Mouse (Mus musculus): ENCODE data around the gene Ppp5c. TPM values are rescaled to one million over a fixed set of nuclear protein-coding genes. Genes with fewer than 3 reads are reported as not detected.
A peak's percentile ranks its signal among the peaks of the same experiment; 100 is the strongest.

The Ppp5c gene
- total and polyA plus RNA-seq, 2 experiments from 2014 or later: 68.9 to 140 TPM

DNA sequence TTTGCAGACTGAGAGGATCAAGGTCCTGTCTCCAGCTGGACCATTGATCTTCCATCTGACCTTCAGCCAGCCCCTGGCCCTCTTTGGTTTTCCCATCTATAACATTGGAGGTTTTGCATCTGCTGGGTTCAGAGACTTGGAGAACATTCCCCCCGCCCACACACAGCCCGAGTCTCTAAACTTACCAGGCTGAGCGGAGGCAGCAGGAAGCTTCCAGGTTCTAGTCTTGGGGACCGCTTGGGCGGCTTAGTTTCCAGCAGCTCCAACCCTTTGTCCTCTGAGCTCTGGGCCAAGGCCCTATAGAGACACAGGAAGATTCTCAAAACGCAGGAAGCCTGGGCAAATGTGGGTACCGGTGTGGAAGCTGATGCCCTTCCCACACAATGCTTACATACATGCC is 11.6 kb upstream of the Ppp5c start:
- 95% methylated on average over 7 of the region's 7 CpGs for WGBS
- no peak overlapping the region for H3K9ac ChIP-seq (replicated peaks; ENCODE audit: low read length)
- TF ChIP-seq CTCF (IDR thresholded peaks at IDR 0.05; ENCODE audit: low read depth): no peak
- H3K27me3 ChIP-seq (ENCODE audit: insufficient read depth, low read length): no peaks in the 10 kb centered on the region
- peaks cover 11% of the 10 kb centered on the region for H3K36me3 ChIP-seq (ENCODE audit: insufficient read depth, low read length)
- no peak overlapping the region for H3K4me3 ChIP-seq (ENCODE audit: low read length)
- DNase-seq (ENCODE audit: low spot score) (no peak), ATAC-seq (no peak)
- H3K27ac ChIP-seq: no peak overlapping the region
- H3K9me3 ChIP-seq (ENCODE audit: low read length): no peaks in the 10 kb centered on the region
- no peaks in the 10 kb centered on the region for H3K4me1 ChIP-seq (ENCODE audit: insufficient read depth, low read length)
- no peak overlapping the region for H3K4me2 ChIP-seq (ENCODE audit: low read depth, low read length)

DNA sequence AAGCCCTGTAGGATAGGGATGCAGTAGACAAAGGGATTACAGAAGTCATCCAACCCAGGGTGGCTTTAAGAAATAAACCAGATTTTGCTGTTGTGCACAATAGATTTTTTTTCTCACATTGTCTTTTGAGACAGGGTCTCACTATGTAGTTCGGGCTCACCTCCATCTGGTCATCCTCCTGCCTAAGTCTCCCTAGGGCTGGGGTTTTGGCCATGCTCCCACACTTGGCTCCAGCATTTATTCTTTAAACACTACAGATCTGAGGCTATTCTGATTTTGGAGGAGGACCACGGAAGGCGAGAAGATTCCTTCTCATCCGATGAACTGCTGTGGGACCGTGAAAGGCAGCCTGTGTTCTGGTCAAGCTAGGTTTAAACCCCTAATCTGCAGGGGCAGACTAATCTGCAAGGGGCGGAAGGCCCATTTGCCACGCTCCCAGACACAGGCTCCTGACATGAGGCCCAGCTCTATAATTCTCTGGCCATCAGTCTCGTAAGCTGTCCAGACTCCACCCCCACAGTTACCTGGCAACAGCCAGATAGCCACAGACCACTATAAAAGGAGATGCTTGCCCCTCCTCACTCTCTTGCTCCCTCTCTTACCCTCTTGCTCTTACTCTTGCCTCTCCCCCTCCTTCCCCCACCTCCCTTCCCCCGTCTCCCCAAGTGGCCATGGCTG is 10.4 kb upstream of the Ppp5c start:
- Histone ChIP-seq H3K4me3 (ENCODE audit: low read length) (no peak overlapping the region), H3K4me1 (ENCODE audit: insufficient read depth, low read length) (no peaks in the 10 kb centered on the region), H3K4me2 (ENCODE audit: low read depth, low read length) (no peak overlapping the region), H3K27ac (peak overlapping the region; percentile 67), H3K36me3 (ENCODE audit: insufficient read depth, low read length) (peaks cover 16% of the 10 kb centered on the region), H3K9ac (replicated peaks; ENCODE audit: low read length) (no peak overlapping the region), H3K9me3 (ENCODE audit: low read length) (no peaks in the 10 kb centered on the region), H3K27me3 (ENCODE audit: insufficient read depth, low read length) (no peaks in the 10 kb centered on the region)
- peak; percentile 88 for ATAC-seq
- peak; percentile 70 for DNase-seq (ENCODE audit: low spot score)
- TF ChIP-seq CTCF (IDR thresholded peaks at IDR 0.05; ENCODE audit: low read depth): no peak
- 36% methylated on average over 9 of the region's 9 CpGs for WGBS

DNA sequence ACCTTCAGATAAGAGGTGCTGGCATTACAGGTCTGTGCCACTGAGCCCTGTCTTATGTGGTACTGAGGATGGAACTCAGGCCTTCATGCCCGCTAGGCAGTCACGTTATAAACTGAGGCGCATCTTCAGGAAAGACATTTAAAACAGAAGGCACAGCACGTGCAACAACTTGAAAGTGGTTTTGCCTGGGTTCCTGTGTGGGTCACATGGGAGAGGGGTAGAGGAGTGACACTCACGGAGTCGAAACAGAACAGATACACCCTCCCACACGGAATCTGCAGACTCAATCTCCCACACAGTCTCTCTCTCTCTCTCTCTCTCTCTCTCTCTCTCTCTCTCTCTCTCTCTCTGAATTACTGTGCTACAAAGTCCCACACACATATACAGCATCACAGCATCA is 2.5 kb upstream of the Ppp5c start:
- Histone ChIP-seq H3K27me3 (ENCODE audit: insufficient read depth, low read length) (no peaks in the 10 kb centered on the region), H3K36me3 (ENCODE audit: insufficient read depth, low read length) (peaks cover 13% of the 10 kb centered on the region), H3K9ac (replicated peaks; ENCODE audit: low read length) (no peak overlapping the region), H3K27ac (no peak overlapping the region), H3K4me3 (ENCODE audit: low read length) (no peak overlapping the region), H3K4me1 (ENCODE audit: insufficient read depth, low read length) (peaks cover 16% of the 10 kb centered on the region), H3K4me2 (ENCODE audit: low read depth, low read length) (no peak overlapping the region), H3K9me3 (ENCODE audit: low read length) (no peaks in the 10 kb centered on the region)
- ATAC-seq (no peak), DNase-seq (ENCODE audit: low spot score) (no peak)
- WGBS: 75% methylated on average over 7 of the region's 7 CpGs
- no peak for TF ChIP-seq CTCF (IDR thresholded peaks at IDR 0.05; ENCODE audit: low read depth)

DNA sequence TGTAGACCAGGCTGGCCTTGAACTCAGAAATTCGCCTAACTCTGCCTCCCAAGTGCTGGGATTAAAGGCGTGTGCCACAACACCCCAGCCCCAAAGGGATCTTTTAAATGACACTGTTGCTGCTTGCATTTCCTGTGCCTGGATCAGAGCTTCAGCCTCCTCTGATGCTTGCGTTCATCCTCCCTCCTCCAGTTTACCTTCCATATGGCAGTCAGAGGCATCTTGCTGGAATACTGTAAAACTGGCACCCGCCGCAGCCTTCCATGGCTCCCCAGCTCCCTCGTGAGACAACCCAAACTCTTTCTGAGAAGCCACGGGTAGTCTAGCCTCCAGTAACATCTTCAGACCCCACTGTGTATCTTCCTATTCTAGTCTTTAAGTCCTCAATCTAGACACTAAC is 1.2 kb upstream of the Ppp5c start:
- Histone ChIP-seq H3K9me3 (ENCODE audit: low read length) (no peaks in the 10 kb centered on the region), H3K27me3 (ENCODE audit: insufficient read depth, low read length) (no peaks in the 10 kb centered on the region), H3K4me1 (ENCODE audit: insufficient read depth, low read length) (peaks cover 20% of the 10 kb centered on the region), H3K27ac (no peak overlapping the region), H3K4me3 (ENCODE audit: low read length) (no peak overlapping the region), H3K9ac (replicated peaks; ENCODE audit: low read length) (no peak overlapping the region), H3K4me2 (ENCODE audit: low read depth, low read length) (no peak overlapping the region), H3K36me3 (ENCODE audit: insufficient read depth, low read length) (peaks cover under 1% of the 10 kb centered on the region; the same call in 1 of the 2 replicates)
- DNase-seq (ENCODE audit: low spot score) (no peak), ATAC-seq (no peak)
- 64% methylated on average over 7 of the region's 7 CpGs for WGBS
- no peak for TF ChIP-seq CTCF (IDR thresholded peaks at IDR 0.05; ENCODE audit: low read depth)

GRCm38 (mm10) chr7:17026710-17027587 is 775 bp downstream of the Ppp5c start:
- ATAC-seq: peak; percentile 69
- Histone ChIP-seq H3K4me3 (ENCODE audit: low read length) (peak overlapping the region; percentile 83), H3K4me2 (ENCODE audit: low read depth, low read length) (peak overlapping the region; percentile 77), H3K36me3 (ENCODE audit: insufficient read depth, low read length) (peaks cover 12% of the 10 kb centered on the region), H3K9me3 (ENCODE audit: low read length) (no peaks in the 10 kb centered on the region), H3K27me3 (ENCODE audit: insufficient read depth, low read length) (no peaks in the 10 kb centered on the region), H3K9ac (replicated peaks; ENCODE audit: low read length) (peak overlapping the region; percentile 73), H3K4me1 (ENCODE audit: insufficient read depth, low read length) (peaks cover 20% of the 10 kb centered on the region), H3K27ac (peak overlapping the region; percentile 82)
- peak; percentile 78 for TF ChIP-seq CTCF (IDR thresholded peaks at IDR 0.05; ENCODE audit: low read depth)
- WGBS: 9% methylated on average over 24 of the region's 24 CpGs
- DNase-seq (ENCODE audit: low spot score): peak; percentile 86

GRCm38 (mm10) chr7:17025896-17026622 is 1.7 kb downstream of the Ppp5c start:
- ATAC-seq: no peak
- peaks cover 20% of the 10 kb centered on the region for H3K4me1 ChIP-seq (ENCODE audit: insufficient read depth, low read length)
- no peak for TF ChIP-seq CTCF (IDR thresholded peaks at IDR 0.05; ENCODE audit: low read depth)

More at GRCm38 (mm10) chr7:17025896-17026622, 1.7 kb downstream of the Ppp5c start:
- DNase-seq (ENCODE audit: low spot score): no peak
- H3K36me3 ChIP-seq (ENCODE audit: insufficient read depth, low read length): peaks cover 21% of the 10 kb centered on the region
- 0 out of 2 replicates have a peak overlapping the region, but pooled peaks have one; percentile 73 for H3K9ac ChIP-seq (replicated peaks; ENCODE audit: low read length)
- peak overlapping the region; percentile 77 for H3K4me2 ChIP-seq (ENCODE audit: low read depth, low read length)
- peak overlapping the region; percentile 83; the same call in 1 of the 2 replicates for H3K4me3 ChIP-seq (ENCODE audit: low read length)
- no peaks in the 10 kb centered on the region for H3K27me3 ChIP-seq (ENCODE audit: insufficient read depth, low read length)
- no peak overlapping the region; the same call in 1 of the 2 replicates for H3K27ac ChIP-seq
- H3K9me3 ChIP-seq (ENCODE audit: low read length): no peaks in the 10 kb centered on the region
- 74% methylated on average over 9 of the region's 9 CpGs for WGBS
